Mouse (Mus musculus) embryonic facial prominence, embryonic 14.5 days (tissue): ENCODE measurements around the gene Prkag2. TPM values are rescaled to one million over a fixed set of nuclear protein-coding genes. Genes with fewer than 3 reads are reported as not detected.

Source experiments
- ATAC-seq: fragments of 200-750 bp; cut with Nextera tagmentation; 2 replicates; pipeline ENCODE4 v1.8.0; 2017; ENCODE audit warnings: low read depth, moderate number of reproducible peaks, moderate TSS enrichment
- DNase-seq: peaks from one replicate; pipeline ENCODE4 v3.0.0-alpha.2; 2015; ENCODE audit warnings: low spot score
- H3K27ac ChIP-seq: fragments of 300-500 bp; sonication (generic); replicated peaks from 2 replicates; pipeline ENCODE4 v1.5.1; 2014; ENCODE audit warnings: low read depth, mild to moderate bottlenecking, low read length, moderate library complexity
- H3K27me3 ChIP-seq: fragments of 300-500 bp; sonication (generic); replicated peaks from 2 replicates; pipeline ENCODE4 v1.6.1; 2014; ENCODE audit warnings: low read length; ENCODE audit not compliant: control insufficient read depth, insufficient read depth
- H3K36me3 ChIP-seq: fragments of 300-500 bp; sonication (generic); 2 replicates; pipeline ENCODE4 v1.6.1; 2014; ENCODE audit warnings: low read length, mixed read lengths; ENCODE audit not compliant: control insufficient read depth, insufficient read depth
- H3K4me1 ChIP-seq: fragments of 300-500 bp; sonication (generic); 2 replicates; pipeline ENCODE4 v1.6.1; 2014; ENCODE audit warnings: antibody characterized with exemption, low read length; ENCODE audit not compliant: control insufficient read depth, insufficient read depth
- H3K4me2 ChIP-seq: fragments of 300-500 bp; sonication (generic); 2 replicates; pipeline ENCODE4 v1.6.1; 2014; ENCODE audit warnings: low read depth, mild to moderate bottlenecking, low read length, moderate library complexity, mixed read lengths
- H3K4me3 ChIP-seq: fragments of 300-500 bp; sonication (generic); 2 replicates; pipeline ENCODE4 v1.5.1; 2014; ENCODE audit warnings: low read depth, mild to moderate bottlenecking, low read length
- H3K9ac ChIP-seq: fragments of 300-500 bp; sonication (generic); 2 replicates; pipeline ENCODE4 v1.6.1; 2014; ENCODE audit warnings: low read depth, mild to moderate bottlenecking, low read length, moderate library complexity, mixed read lengths
- H3K9me3 ChIP-seq: fragments of 300-500 bp; sonication (generic); 2 replicates; pipeline ENCODE4 v1.6.1; 2016; ENCODE audit warnings: low read length; ENCODE audit not compliant: control insufficient read depth
- WGBS: fragments of 180-500 bp; shearing (Covaris S2); extraction: QIAGEN DNeasy Blood & Tissue Kit; methylation state at CpG from one replicate; pipeline ENCODE4 v1.1.7; 2014; 5-methylcytosine and 5-hydroxymethylcytosine counted together
- polyA plus RNA-seq: library from polyadenylated mRNA; unstranded; fragments of >200 nt; fragmentation: Nextera tagmentation; extraction: Ambion mirVana; gene quantifications from 2 replicates; pipeline ENCODE4 v1.2.1, GENCODE M21; 2014

Prkag2 gene
- polyA plus RNA-seq, 1 experiment from 2014 or later, result 24.4 TPM

- Histone ChIP-seq H3K27me3 (no peaks in the 10 kb centered on the region), H3K4me2 (peak overlapping the region; percentile 82), H3K9ac (peak overlapping the region; percentile 99), H3K27ac (peak overlapping the region; percentile 100; the same call in 1 of the 2 replicates), H3K4me3 (peak overlapping the region; percentile 86), H3K4me1 (peaks cover 15% of the 10 kb centered on the region; the same call in 1 of the 2 replicates), H3K36me3 (no peaks in the 10 kb centered on the region), H3K9me3 (no peaks in the 10 kb centered on the region)
- ATAC-seq, result no peak
- no peak for DNase-seq
- WGBS, result 18% methylated on average over 11 of the region's 11 CpGs
Measured at GRCm38 (mm10) chr5:24840975-24841431, 259.4 kb downstream of the Prkag2 start.

GRCm38 (mm10) chr5:24834491-24834890 is 266.0 kb downstream of the Prkag2 start:
- Histone ChIP-seq H3K9me3 (no peaks in the 10 kb centered on the region), H3K4me3 (no peak overlapping the region), H3K4me1 (peaks cover 2% of the 10 kb centered on the region; the same call in 1 of the 2 replicates), H3K27me3 (no peaks in the 10 kb centered on the region), H3K36me3 (no peaks in the 10 kb centered on the region), H3K4me2 (no peak overlapping the region), H3K27ac (no peak overlapping the region), H3K9ac (no peak overlapping the region)
- DNase-seq, result no peak
- 79% methylated on average over 5 of the region's 5 CpGs for WGBS
- ATAC-seq, result no peak

- Histone ChIP-seq H3K9ac (no peak overlapping the region), H3K4me1 (no peaks in the 10 kb centered on the region; the same call in 1 of the 2 replicates), H3K4me2 (no peak overlapping the region), H3K4me3 (no peak overlapping the region), H3K27me3 (no peaks in the 10 kb centered on the region), H3K27ac (no peak overlapping the region), H3K36me3 (no peaks in the 10 kb centered on the region), H3K9me3 (no peaks in the 10 kb centered on the region)
- 89% methylated on average over 3 of the region's 3 CpGs for WGBS
- no peak for DNase-seq
- ATAC-seq, result no peak
Measured at GRCm38 (mm10) chr5:24831912-24832311, 268.5 kb downstream of the Prkag2 start.

GRCm38 (mm10) chr5:24828446-24828845 is 272.0 kb downstream of the Prkag2 start:
- H3K4me1 ChIP-seq, result no peaks in the 10 kb centered on the region
- WGBS, result 87% methylated on average over 3 of the region's 3 CpGs
- DNase-seq (no peak), ATAC-seq (no peak)
- H3K27ac ChIP-seq, result no peak overlapping the region
- no peak overlapping the region for H3K4me2 ChIP-seq
- no peak overlapping the region for H3K4me3 ChIP-seq
- H3K9ac ChIP-seq, result no peak overlapping the region
- no peaks in the 10 kb centered on the region for H3K36me3 ChIP-seq
- H3K27me3 ChIP-seq, result no peaks in the 10 kb centered on the region
- no peaks in the 10 kb centered on the region for H3K9me3 ChIP-seq

- H3K4me2 ChIP-seq, result no peak overlapping the region
- no peak overlapping the region for H3K27ac ChIP-seq
- no peak overlapping the region for H3K4me3 ChIP-seq
- no peaks in the 10 kb centered on the region for H3K9me3 ChIP-seq
- no peaks in the 10 kb centered on the region for H3K36me3 ChIP-seq
- H3K27me3 ChIP-seq, result no peaks in the 10 kb centered on the region
- ATAC-seq, result no peak
- no peak for DNase-seq
- no peak overlapping the region for H3K9ac ChIP-seq
- no peaks in the 10 kb centered on the region for H3K4me1 ChIP-seq
- WGBS, result 96% methylated on average over 2 of the region's 2 CpGs
Measured at GRCm38 (mm10) chr5:24827173-24827572, 273.3 kb downstream of the Prkag2 start.

GRCm38 (mm10) chr5:24826056-24826770 is 274.2 kb downstream of the Prkag2 start:
- ATAC-seq, result no peak
- Histone ChIP-seq H3K27me3 (no peaks in the 10 kb centered on the region), H3K9ac (no peak overlapping the region), H3K4me3 (no peak overlapping the region), H3K4me2 (no peak overlapping the region), H3K36me3 (no peaks in the 10 kb centered on the region), H3K9me3 (no peaks in the 10 kb centered on the region), H3K27ac (no peak overlapping the region), H3K4me1 (no peaks in the 10 kb centered on the region)
- 83% methylated on average over 9 of the region's 9 CpGs for WGBS
- no peak for DNase-seq

GRCm38 (mm10) chr5:24825365-24826055 is 274.9 kb downstream of the Prkag2 start:
- no peak overlapping the region for H3K9ac ChIP-seq
- H3K36me3 ChIP-seq, result no peaks in the 10 kb centered on the region
- no peak overlapping the region for H3K27ac ChIP-seq
- DNase-seq, result no peak
- WGBS, result 81% methylated on average over 4 of the region's 4 CpGs
- H3K4me2 ChIP-seq, result no peak overlapping the region
- no peaks in the 10 kb centered on the region for H3K4me1 ChIP-seq
- ATAC-seq, result no peak
- no peaks in the 10 kb centered on the region for H3K27me3 ChIP-seq
- H3K4me3 ChIP-seq, result no peak overlapping the region
- no peaks in the 10 kb centered on the region for H3K9me3 ChIP-seq

GRCm38 (mm10) chr5:24823864-24824405 is 276.5 kb downstream of the Prkag2 start:
- Histone ChIP-seq H3K4me1 (no peaks in the 10 kb centered on the region), H3K4me2 (no peak overlapping the region), H3K36me3 (0 out of 2 replicates have a peak, but pooled peaks cover 3% of the 10 kb centered on the region), H3K9me3 (no peaks in the 10 kb centered on the region), H3K4me3 (no peak overlapping the region), H3K27me3 (no peaks in the 10 kb centered on the region), H3K27ac (no peak overlapping the region), H3K9ac (no peak overlapping the region)
- ATAC-seq, result no peak
- no peak for DNase-seq
- 70% methylated on average over 6 of the region's 6 CpGs for WGBS
